Mouse (Mus musculus) bone marrow macrophage, adult 2 months (primary cell): ENCODE measurements around the gene Abhd5. TPM values are rescaled to one million over a fixed set of nuclear protein-coding genes. Genes with fewer than 3 reads are reported as not detected.

Experiments used
- H3K27ac ChIP-seq: 2 replicates; pipeline ENCODE4 v1.5.1; 2012; ENCODE audit warnings: low read depth, low read length; ENCODE audit not compliant: insufficient read depth
- H3K4me1 ChIP-seq: 2 replicates; pipeline ENCODE4 v1.6.1; 2012; ENCODE audit warnings: low read length; ENCODE audit not compliant: control insufficient read depth, insufficient read depth
- H3K4me3 ChIP-seq: 2 replicates; pipeline ENCODE4 v1.5.1; 2012; ENCODE audit warnings: mild to moderate bottlenecking, low read length, moderate library complexity; ENCODE audit not compliant: insufficient read depth
- CTCF ChIP-seq: IDR thresholded peaks from 2 replicates; pipeline ENCODE4 v1.5.1; 2012; ENCODE audit warnings: low read depth, mild to moderate bottlenecking, low read length, moderate library complexity
- POLR2A ChIP-seq: IDR thresholded peaks from 2 replicates; pipeline ENCODE4 v1.6.1; 2012; ENCODE audit warnings: mild to moderate bottlenecking, low read depth, low read length, borderline replicate concordance
- polyA plus RNA-seq: library from polyadenylated mRNA; stranded (reverse); fragments of >200 nt; gene quantifications from 2 replicates; pipeline ENCODE4 v1.2.4, GENCODE M21; 2012; ENCODE audit not compliant: missing spikeins, insufficient read depth, insufficient read length

Gene Abhd5
- polyA plus RNA-seq, 1 experiment: 31.6 TPM

DNA sequence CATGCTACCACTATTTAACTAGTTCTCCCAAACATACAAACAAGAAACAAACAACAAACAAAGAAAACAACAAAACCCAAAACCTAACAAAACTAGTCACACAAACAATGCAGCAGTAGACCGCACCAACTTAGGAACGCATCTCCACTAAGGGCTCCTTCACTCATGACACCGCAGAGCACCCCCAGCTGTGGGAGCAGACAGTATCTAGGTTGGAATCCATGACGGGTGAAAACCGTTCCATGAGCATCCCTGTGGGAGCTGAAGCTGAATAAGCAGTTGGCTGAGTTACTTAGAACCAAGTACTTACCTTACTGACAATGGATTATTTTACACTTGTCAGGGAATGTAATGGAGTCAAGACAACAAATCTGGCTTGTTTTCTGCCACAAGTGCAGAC lies 5.3 kb upstream of the Abhd5 start:
- Histone ChIP-seq H3K27ac (no peak overlapping the region), H3K4me1 (peaks cover 26% of the 10 kb centered on the region), H3K4me3 (no peak overlapping the region)
- TF ChIP-seq CTCF (no peak), POLR2A (no peak)

DNA sequence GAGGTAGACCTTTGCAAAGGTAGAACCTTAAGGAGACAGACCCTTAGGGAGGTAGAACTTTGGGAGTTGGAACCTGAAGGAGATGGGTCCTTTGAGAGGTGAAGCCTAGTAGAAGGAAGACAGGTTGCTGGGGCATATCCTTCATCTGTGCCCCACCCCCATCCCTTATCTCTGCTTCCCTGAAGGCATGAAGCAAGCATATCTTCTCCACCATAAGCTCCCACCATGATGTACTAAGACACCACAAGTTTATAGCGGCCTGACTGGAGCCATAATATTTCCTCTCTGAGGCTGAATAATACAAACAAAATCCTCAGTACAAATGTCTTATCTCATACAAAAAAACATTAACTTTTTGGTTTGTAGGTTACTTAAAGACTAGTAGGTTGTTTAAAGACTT lies 3.5 kb upstream of the Abhd5 start:
- H3K27ac ChIP-seq: no peak overlapping the region
- TF ChIP-seq CTCF (no peak), POLR2A (no peak)
- H3K4me1 ChIP-seq: peaks cover 31% of the 10 kb centered on the region
- H3K4me3 ChIP-seq: no peak overlapping the region

DNA sequence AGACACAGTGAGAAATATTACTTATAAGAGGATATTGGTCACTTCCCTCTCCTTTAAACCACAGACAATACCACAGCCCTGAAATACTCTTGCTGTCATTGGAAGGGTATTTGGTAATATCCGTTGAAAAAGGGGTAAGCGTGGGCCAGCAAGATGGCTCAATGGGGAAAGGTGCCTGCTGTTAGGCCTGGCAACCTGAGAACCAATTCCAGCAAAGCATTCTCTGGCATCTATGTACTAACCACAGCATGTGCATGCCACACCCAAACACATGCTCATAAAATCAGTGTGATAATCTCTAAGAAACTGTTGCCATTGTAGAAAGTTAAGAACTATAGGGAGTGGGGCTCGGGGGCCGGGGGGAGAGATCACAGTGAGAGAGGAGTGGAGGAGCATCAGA lies 2.1 kb upstream of the Abhd5 start:
- no peak for TF ChIP-seq CTCF
- no peak for TF ChIP-seq POLR2A
- Histone ChIP-seq H3K4me3 (no peak overlapping the region), H3K27ac (no peak overlapping the region), H3K4me1 (peaks cover 37% of the 10 kb centered on the region)

DNA sequence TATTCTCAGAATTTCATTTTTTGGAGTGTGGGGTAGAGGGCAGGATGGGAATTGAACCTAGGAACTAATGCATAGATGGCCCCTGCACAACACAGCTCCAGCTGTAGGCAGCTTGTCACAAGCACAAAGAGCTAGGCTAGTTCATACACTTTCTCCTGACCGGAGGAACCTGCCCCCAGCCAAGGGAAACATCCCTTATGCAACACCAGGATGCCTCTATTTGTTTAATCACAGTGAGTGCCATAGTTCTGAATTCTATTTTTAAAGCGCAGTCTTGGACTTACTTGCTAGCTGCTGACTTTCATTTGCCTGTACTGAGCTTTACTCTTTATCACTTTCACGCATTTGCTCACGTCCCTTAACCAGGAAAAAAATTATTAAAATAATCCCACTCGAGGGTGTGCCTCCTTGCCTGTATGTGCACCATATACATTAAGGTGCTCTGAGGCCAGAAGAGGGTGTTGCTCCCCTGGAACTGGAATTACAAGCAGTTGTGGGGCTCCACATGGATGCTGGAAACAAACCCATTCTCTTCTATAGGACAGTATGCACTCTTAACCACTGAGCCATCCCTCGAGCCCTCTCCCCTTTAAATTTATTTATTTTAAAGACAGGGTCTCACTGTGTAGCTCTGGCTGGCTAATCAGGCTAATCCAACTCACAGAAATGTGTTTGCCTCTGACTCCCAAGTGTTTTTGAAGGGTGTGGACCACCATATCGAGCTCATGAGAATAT lies 845 bp upstream of the Abhd5 start:
- Histone ChIP-seq H3K4me1 (peaks cover 47% of the 10 kb centered on the region), H3K27ac (no peak overlapping the region), H3K4me3 (no peak overlapping the region)
- TF ChIP-seq CTCF (no peak), POLR2A (no peak)

GRCm38 (mm10) chr9:122352025-122352392 lies 601 bp downstream of the Abhd5 start:
- Histone ChIP-seq H3K4me3 (peak overlapping the region; percentile 94), H3K4me1 (peaks cover 54% of the 10 kb centered on the region), H3K27ac (peak overlapping the region; percentile 31)
- no peak for TF ChIP-seq CTCF
- no peak for TF ChIP-seq POLR2A

DNA sequence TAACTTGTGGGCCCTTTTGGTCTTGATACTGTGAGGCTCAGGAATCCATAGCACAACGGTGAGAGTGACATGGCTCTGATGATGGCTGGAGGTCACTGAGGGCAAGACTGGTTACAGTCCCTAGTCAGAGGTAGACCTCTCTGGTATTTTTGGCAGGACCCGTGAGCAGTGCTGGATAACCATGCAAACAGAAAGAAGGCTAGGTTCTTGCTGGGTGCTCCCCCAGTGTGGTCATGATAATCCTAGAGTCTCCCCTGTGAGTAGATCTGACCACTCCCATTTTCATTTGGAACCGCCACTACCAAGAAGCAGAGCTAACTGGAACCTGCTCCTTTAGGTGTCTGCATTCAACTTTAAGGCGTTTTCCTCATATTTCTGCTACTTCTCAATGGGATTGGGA lies 1.5 kb downstream of the Abhd5 start:
- H3K4me1 ChIP-seq: peaks cover 60% of the 10 kb centered on the region
- H3K27ac ChIP-seq: no peak overlapping the region

GRCm38 (mm10) chr9:122354240-122354639 lies 2.8 kb downstream of the Abhd5 start:
- peaks cover 51% of the 10 kb centered on the region for H3K4me1 ChIP-seq
- H3K27ac ChIP-seq: no peak overlapping the region
- no peak overlapping the region for H3K4me3 ChIP-seq
- TF ChIP-seq POLR2A: no peak
- TF ChIP-seq CTCF: no peak

More for the DNA sequence above, 1.5 kb downstream of the Abhd5 start:
- TF ChIP-seq POLR2A (no peak), CTCF (no peak)
- no peak overlapping the region for H3K4me3 ChIP-seq

DNA sequence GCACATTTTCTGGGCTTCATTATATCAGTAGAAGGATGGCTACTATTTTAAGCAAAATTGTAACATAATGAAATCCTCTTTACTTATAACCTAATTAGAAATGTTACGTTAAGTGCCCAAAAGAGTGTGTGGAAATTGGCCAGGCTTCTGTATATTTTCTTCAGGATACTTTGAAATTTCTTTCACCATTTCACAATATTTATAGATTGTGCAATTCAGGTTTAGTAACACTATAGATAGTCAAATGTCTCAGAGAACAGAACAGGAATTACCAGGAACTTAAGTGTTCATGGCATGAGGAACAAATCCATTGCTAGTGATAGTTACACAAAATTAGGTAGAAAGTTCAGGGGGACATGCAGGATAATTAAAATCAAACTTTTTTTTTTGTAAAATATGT lies 5.7 kb downstream of the Abhd5 start:
- Histone ChIP-seq H3K4me1 (peaks cover 32% of the 10 kb centered on the region), H3K27ac (no peak overlapping the region), H3K4me3 (no peak overlapping the region)
- TF ChIP-seq CTCF (no peak), POLR2A (no peak)

- peaks cover 32% of the 10 kb centered on the region for H3K4me1 ChIP-seq
- TF ChIP-seq CTCF: no peak
- no peak for TF ChIP-seq POLR2A
- no peak overlapping the region for H3K4me3 ChIP-seq
- H3K27ac ChIP-seq: no peak overlapping the region
These were observed 6.2 kb downstream of the Abhd5 start for GRCm38 (mm10) chr9:122357626-122358025.

DNA sequence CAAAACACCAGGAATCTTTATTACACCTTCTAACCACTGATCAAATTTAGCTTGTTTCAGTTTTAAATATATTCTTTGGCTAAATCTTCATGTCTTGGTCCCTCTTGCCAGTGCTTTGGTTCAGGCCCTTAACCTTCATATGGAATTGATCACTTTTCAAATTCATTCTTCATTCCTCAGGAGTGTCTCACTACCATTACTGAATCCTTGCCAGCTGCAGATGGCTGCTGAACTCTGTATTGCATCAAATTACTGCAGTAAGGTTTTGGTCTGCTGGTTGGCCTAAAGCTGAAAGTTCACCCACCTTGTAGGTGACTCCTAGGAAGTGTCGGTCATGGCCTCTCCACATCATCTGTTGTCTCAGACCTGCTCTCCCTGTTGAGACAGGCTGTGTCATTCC lies 12.8 kb downstream of the Abhd5 start:
- no peak overlapping the region for H3K4me3 ChIP-seq
- H3K4me1 ChIP-seq: 0 out of 2 replicates have a peak, but pooled peaks cover 3% of the 10 kb centered on the region
- TF ChIP-seq POLR2A (no peak), CTCF (no peak)
- no peak overlapping the region for H3K27ac ChIP-seq

- no peak overlapping the region for H3K4me3 ChIP-seq
- no peak for TF ChIP-seq POLR2A
- no peak for TF ChIP-seq CTCF
- no peak overlapping the region for H3K27ac ChIP-seq
- peaks cover 6% of the 10 kb centered on the region; the same call in 1 of the 2 replicates for H3K4me1 ChIP-seq
These were observed 18.9 kb downstream of the Abhd5 start for GRCm38 (mm10) chr9:122370292-122370794.
